Mouse (Mus musculus) heart, embryonic 13.5 days (tissue): ENCODE measurements at regions not wholly inside any gene's neighbourhood (a gene's known extent, or its start where the extent isn't known, plus 50 kb on each side); places are given as distances from the start of the nearest gene placed in this dataset.

Experiments used
- ATAC-seq: fragments of 200-750 bp; cut with Nextera tagmentation; 2 replicates; pipeline ENCODE4 v1.8.0; 2017; ENCODE audit warnings: moderate TSS enrichment; ENCODE audit not compliant: insufficient number of reproducible peaks, low FRiP score, low TSS enrichment; ENCODE audit errors: extremely low read depth
- H3K27ac ChIP-seq: fragments of 300-500 bp; sonication (generic); replicated peaks from 2 replicates; pipeline ENCODE4 v1.5.1; 2015; ENCODE audit warnings: moderate library complexity, mild to moderate bottlenecking, inconsistent platforms
- H3K27me3 ChIP-seq: fragments of 300-500 bp; sonication (generic); replicated peaks from 2 replicates; pipeline ENCODE4 v1.6.1; 2015; ENCODE audit warnings: mild to moderate bottlenecking, inconsistent platforms
- H3K36me3 ChIP-seq: fragments of 300-500 bp; sonication (generic); 2 replicates; pipeline ENCODE4 v1.6.1; 2015; ENCODE audit warnings: mild to moderate bottlenecking, inconsistent platforms
- H3K4me1 ChIP-seq: fragments of 300-500 bp; sonication (generic); 2 replicates; pipeline ENCODE4 v1.6.1; 2015; ENCODE audit warnings: inconsistent platforms
- H3K4me2 ChIP-seq: fragments of 300-500 bp; sonication (generic); 2 replicates; pipeline ENCODE4 v1.6.1; 2015; ENCODE audit warnings: inconsistent platforms, mild to moderate bottlenecking, moderate library complexity
- H3K4me3 ChIP-seq: fragments of 300-500 bp; sonication (generic); 2 replicates; pipeline ENCODE4 v1.5.1; 2015; ENCODE audit warnings: moderate library complexity, mild to moderate bottlenecking, inconsistent platforms
- H3K9ac ChIP-seq: fragments of 300-500 bp; sonication (generic); 2 replicates; pipeline ENCODE4 v1.6.1; 2015; ENCODE audit warnings: inconsistent platforms, mild to moderate bottlenecking, moderate library complexity
- H3K9me3 ChIP-seq: fragments of 300-500 bp; sonication (generic); 2 replicates; pipeline ENCODE4 v1.6.1; 2016; ENCODE audit warnings: inconsistent platforms
- WGBS: fragments of 180-500 bp; shearing (Covaris S2); methylation state at CpG from one replicate; pipeline ENCODE4 v1.1.7; 2015; ENCODE audit warnings: mixed read lengths; 5-methylcytosine and 5-hydroxymethylcytosine counted together

DNA sequence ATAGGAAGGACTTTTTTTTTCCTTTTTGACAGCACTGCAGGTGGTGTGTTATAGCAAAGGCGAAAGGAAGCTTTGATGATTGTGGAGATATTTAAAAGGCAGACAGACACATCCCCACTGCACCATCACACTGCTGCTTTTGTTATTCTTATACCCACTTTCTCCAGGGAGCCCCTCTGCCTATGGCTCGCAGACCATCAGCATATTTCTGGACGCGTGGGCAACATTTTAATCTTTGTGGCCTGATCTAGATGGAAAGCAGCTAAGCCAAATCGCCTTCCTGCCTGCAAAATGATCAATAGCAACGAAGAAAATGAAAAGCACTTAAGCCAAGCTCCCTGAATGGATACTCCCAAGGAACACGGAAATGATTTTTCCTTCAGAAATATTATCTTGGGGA lies 1054.0 kb downstream of the Synb start:
- Histone ChIP-seq H3K4me2 (no peak overlapping the region), H3K36me3 (no peaks in the 10 kb centered on the region), H3K27ac (no peak overlapping the region), H3K9ac (no peak overlapping the region), H3K4me3 (no peak overlapping the region), H3K27me3 (no peaks in the 10 kb centered on the region), H3K9me3 (no peaks in the 10 kb centered on the region), H3K4me1 (no peaks in the 10 kb centered on the region)
- no peak for ATAC-seq
- WGBS = 78% methylated on average over 7 of the region's 7 CpGs

GRCm38 (mm10) chr14:68224152-68224551 lies 1069.9 kb downstream of the Synb start:
- no peak overlapping the region for H3K4me3 ChIP-seq
- H3K4me1 ChIP-seq = peaks cover 8% of the 10 kb centered on the region
- WGBS = 81% methylated on average over 3 of the region's 3 CpGs
- no peak for ATAC-seq
- H3K27ac ChIP-seq = no peak overlapping the region
- H3K4me2 ChIP-seq = no peak overlapping the region
- H3K27me3 ChIP-seq = no peaks in the 10 kb centered on the region
- no peaks in the 10 kb centered on the region for H3K36me3 ChIP-seq
- H3K9ac ChIP-seq = no peak overlapping the region
- H3K9me3 ChIP-seq = no peaks in the 10 kb centered on the region

GRCm38 (mm10) chr14:68219025-68219595 lies 1075.0 kb downstream of the Synb start:
- Histone ChIP-seq H3K36me3 (no peaks in the 10 kb centered on the region), H3K4me3 (no peak overlapping the region), H3K27ac (peak overlapping the region; percentile 46; the same call in 1 of the 2 replicates), H3K4me2 (no peak overlapping the region), H3K27me3 (no peaks in the 10 kb centered on the region), H3K9ac (no peak overlapping the region), H3K9me3 (no peaks in the 10 kb centered on the region), H3K4me1 (peaks cover 24% of the 10 kb centered on the region)
- ATAC-seq = no peak
- 68% methylated on average over 9 of the region's 9 CpGs for WGBS

GRCm38 (mm10) chr14:68218471-68218870 lies 1075.6 kb downstream of the Synb start:
- Histone ChIP-seq H3K4me1 (peaks cover 24% of the 10 kb centered on the region), H3K27ac (peak overlapping the region; percentile 46), H3K27me3 (no peaks in the 10 kb centered on the region), H3K4me2 (peak overlapping the region; percentile 27; the same call in 1 of the 2 replicates), H3K9ac (no peak overlapping the region), H3K4me3 (no peak overlapping the region), H3K36me3 (no peaks in the 10 kb centered on the region), H3K9me3 (no peaks in the 10 kb centered on the region)
- no peak for ATAC-seq
- WGBS = 33% methylated on average over 4 of the region's 4 CpGs

- Histone ChIP-seq H3K4me2 (peak overlapping the region; percentile 27; the same call in 1 of the 2 replicates), H3K27me3 (no peaks in the 10 kb centered on the region), H3K9ac (no peak overlapping the region), H3K4me1 (peaks cover 24% of the 10 kb centered on the region), H3K27ac (peak overlapping the region; percentile 46), H3K36me3 (no peaks in the 10 kb centered on the region), H3K9me3 (no peaks in the 10 kb centered on the region), H3K4me3 (no peak overlapping the region)
- no peak for ATAC-seq
- WGBS = 55% methylated on average over 6 of the region's 6 CpGs
Measured at GRCm38 (mm10) chr14:68217986-68218385, 1076.1 kb downstream of the Synb start.

DNA sequence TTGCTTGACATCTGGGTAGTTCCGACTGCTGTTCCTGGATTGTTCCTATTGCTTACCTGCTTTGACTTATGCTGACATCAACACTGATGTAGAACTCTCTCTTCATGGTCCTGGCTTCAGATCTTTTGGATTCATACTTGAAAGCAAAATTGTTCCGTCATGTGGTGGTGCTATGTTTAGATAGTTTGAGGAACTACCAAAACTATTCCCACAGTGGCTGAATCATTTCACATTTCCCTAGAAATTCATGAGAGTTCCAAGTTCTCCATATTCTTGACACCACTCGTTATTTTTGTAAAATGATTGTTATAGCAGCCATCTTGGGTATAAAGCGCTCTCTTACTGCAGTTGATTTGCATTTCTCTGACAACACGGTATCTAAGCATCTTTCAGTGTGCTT lies 1080.2 kb downstream of the Synb start:
- Histone ChIP-seq H3K27me3 (no peaks in the 10 kb centered on the region), H3K9me3 (no peaks in the 10 kb centered on the region), H3K27ac (no peak overlapping the region), H3K4me2 (no peak overlapping the region), H3K4me3 (no peak overlapping the region), H3K9ac (no peak overlapping the region), H3K36me3 (no peaks in the 10 kb centered on the region), H3K4me1 (peaks cover 13% of the 10 kb centered on the region)
- ATAC-seq = no peak
- 74% methylated on average over 5 of the region's 5 CpGs for WGBS

GRCm38 (mm10) chr14:68198802-68199201 lies 1095.3 kb downstream of the Synb start:
- H3K36me3 ChIP-seq = no peaks in the 10 kb centered on the region
- no peak overlapping the region for H3K27ac ChIP-seq
- peaks cover 17% of the 10 kb centered on the region for H3K27me3 ChIP-seq
- ATAC-seq = no peak
- 10% methylated on average over 8 of the region's 8 CpGs for WGBS
- H3K9me3 ChIP-seq = no peaks in the 10 kb centered on the region
- H3K4me3 ChIP-seq = no peak overlapping the region
- H3K4me1 ChIP-seq = 0 out of 2 replicates have a peak, but pooled peaks cover 4% of the 10 kb centered on the region
- peak overlapping the region; percentile 36 for H3K4me2 ChIP-seq
- H3K9ac ChIP-seq = no peak overlapping the region

DNA sequence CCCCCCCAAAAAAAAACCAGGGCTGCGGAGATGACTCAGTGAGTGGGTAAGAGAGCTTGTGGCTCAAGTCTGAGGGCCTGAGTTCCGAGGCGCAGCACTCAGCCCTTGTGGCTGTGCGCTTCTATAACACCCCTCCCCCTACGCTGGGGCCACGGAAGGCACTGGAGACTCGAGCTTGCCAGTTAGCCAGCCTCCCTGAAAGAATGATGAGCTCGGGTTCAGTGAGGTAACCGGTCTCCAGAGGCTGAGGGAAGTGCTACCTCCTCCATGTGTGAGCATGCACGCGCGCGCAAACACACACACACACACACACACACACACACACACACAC lies 1096.7 kb downstream of the Synb start:
- no peak overlapping the region for H3K27ac ChIP-seq
- peaks cover 17% of the 10 kb centered on the region for H3K27me3 ChIP-seq
- H3K9ac ChIP-seq = peak overlapping the region; percentile 10; the same call in 1 of the 2 replicates
- no peak overlapping the region for H3K4me3 ChIP-seq
- peak overlapping the region; percentile 38 for H3K4me2 ChIP-seq
- 0 out of 2 replicates have a peak, but pooled peaks cover 4% of the 10 kb centered on the region for H3K4me1 ChIP-seq
- no peaks in the 10 kb centered on the region for H3K9me3 ChIP-seq
- no peaks in the 10 kb centered on the region for H3K36me3 ChIP-seq
- 1% methylated on average over 10 of the region's 13 CpGs for WGBS
- no peak for ATAC-seq

- Histone ChIP-seq H3K9me3 (no peaks in the 10 kb centered on the region), H3K27me3 (peaks cover 17% of the 10 kb centered on the region), H3K4me3 (no peak overlapping the region), H3K4me2 (peak overlapping the region; percentile 38), H3K27ac (no peak overlapping the region), H3K4me1 (0 out of 2 replicates have a peak, but pooled peaks cover 4% of the 10 kb centered on the region), H3K36me3 (no peaks in the 10 kb centered on the region), H3K9ac (peak overlapping the region; percentile 10; the same call in 1 of the 2 replicates)
- no peak for ATAC-seq
- 35% methylated on average over 9 of the region's 9 CpGs for whole genome bisulfite sequencing
Measured at GRCm38 (mm10) chr14:68196762-68197469, 1097.2 kb downstream of the Synb start.

- no peak overlapping the region for H3K9ac ChIP-seq
- 75% methylated on average over 9 of the region's 9 CpGs for WGBS
- 0 out of 2 replicates have a peak, but pooled peaks cover 4% of the 10 kb centered on the region for H3K4me1 ChIP-seq
- H3K4me2 ChIP-seq = no peak overlapping the region
- no peak overlapping the region for H3K4me3 ChIP-seq
- no peaks in the 10 kb centered on the region for H3K9me3 ChIP-seq
- no peaks in the 10 kb centered on the region for H3K36me3 ChIP-seq
- peaks cover 17% of the 10 kb centered on the region for H3K27me3 ChIP-seq
- H3K27ac ChIP-seq = no peak overlapping the region
- no peak for ATAC-seq
Measured at GRCm38 (mm10) chr14:68196201-68196600, 1097.9 kb downstream of the Synb start.

DNA sequence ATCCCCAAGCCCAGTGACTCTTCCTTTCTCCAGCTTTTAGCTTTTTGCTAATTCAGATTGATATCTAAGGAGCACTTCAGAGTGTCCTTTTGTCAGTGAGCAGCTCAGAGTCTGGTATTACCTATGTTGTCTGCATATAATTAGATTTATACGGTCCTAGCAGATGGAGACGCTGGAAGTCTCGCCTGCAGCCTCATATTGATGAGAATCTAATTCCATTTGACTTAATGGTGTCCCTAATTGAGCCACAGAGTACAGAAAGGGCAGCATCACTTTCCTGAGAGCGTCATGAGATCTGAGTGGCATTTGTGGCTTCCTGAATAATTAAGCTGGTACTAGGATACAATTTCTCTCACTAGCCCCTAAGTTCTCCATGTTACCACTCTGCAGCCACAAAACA lies 1104.2 kb downstream of the Synb start:
- Histone ChIP-seq H3K9ac (no peak overlapping the region), H3K4me1 (no peaks in the 10 kb centered on the region), H3K4me3 (no peak overlapping the region), H3K27ac (no peak overlapping the region), H3K4me2 (no peak overlapping the region), H3K9me3 (no peaks in the 10 kb centered on the region), H3K27me3 (no peaks in the 10 kb centered on the region), H3K36me3 (no peaks in the 10 kb centered on the region)
- WGBS = 73% methylated on average over 4 of the region's 4 CpGs
- ATAC-seq = no peak

- H3K27me3 ChIP-seq = 0 out of 2 replicates have a peak, but pooled peaks cover 4% of the 10 kb centered on the region
- no peak for ATAC-seq
- H3K4me3 ChIP-seq = no peak overlapping the region
- H3K4me1 ChIP-seq = no peaks in the 10 kb centered on the region
- no peaks in the 10 kb centered on the region for H3K9me3 ChIP-seq
- H3K27ac ChIP-seq = no peak overlapping the region
- H3K9ac ChIP-seq = no peak overlapping the region
- H3K36me3 ChIP-seq = no peaks in the 10 kb centered on the region
- WGBS = 53% methylated on average over 5 of the region's 5 CpGs
- no peak overlapping the region for H3K4me2 ChIP-seq
Measured at GRCm38 (mm10) chr14:68188325-68188724, 1105.8 kb downstream of the Synb start.
